Mouse (Mus musculus): ENCODE measurements at regions not wholly inside any gene's neighbourhood (a gene's known extent, or its start where the extent isn't known, plus 50 kb on each side); places are given as distances from the start of the nearest gene placed in this dataset.

- DNase-seq (ENCODE audit: low read depth, low spot score), result no peak
Observed at GRCm38 (mm10) chr4:127756238-127756637, 214.5 kb downstream of the CK137956 start.

DNA sequence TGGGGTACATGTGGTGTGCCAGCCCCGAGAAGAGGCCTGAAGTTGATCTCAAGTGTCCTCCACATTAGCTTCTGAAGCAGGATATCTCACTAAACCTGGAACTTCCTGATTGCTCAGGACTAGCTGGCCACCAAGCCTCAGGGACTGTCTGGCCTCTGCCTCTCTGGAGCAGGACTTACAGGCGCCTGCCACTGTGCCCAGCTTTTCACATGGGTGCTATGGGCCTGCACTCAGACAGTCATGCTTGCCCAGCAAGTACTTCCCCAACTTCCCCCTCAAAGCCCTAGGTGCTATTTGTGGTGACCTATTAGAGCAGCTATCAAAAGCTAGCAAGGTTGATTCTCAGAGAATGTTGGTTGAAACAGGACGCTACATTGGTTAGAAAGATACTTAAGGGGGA, 220.0 kb downstream of the CK137956 start:
- no peak for DNase-seq (ENCODE audit: low read depth, low spot score)

DNA sequence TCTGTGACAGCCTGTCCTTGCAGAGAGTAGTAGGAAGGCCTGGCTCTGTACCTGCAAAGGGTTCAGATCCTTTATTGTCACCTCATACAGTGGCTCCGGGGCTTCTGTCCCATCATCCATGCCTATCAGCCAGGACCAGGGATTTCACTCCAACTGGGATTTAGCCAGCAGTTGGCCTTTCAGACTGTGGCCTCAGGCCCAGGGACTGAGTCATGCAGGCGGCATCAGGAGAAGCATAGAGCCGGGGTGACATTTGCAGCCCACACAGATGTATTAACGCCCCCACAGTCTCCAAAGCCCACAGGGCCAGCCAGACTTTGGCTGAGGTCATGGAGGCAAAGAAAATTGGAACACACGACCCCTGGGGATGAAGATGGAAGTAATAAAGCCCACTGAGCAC, 222.9 kb downstream of the CK137956 start:
- no peak for DNase-seq (ENCODE audit: low read depth, low spot score)

DNA sequence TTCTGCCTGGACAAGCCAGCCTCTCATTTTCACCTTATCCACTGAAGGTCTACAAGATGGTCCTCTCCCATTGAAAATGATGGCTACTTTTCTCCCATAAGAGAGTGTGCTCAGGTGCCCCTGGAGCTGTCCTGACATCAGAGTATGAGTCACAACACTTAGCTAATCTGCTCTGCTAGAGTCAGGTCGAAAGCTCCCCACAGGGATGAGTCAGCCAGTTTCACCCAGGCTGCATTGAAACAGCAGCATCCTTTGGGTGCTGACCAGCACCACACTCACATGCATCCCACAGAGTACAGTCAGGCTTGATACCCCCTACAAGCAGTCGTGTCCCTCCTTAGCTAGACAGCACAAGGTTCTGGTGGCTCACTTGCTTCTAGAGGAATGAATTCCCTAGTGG, 234.0 kb downstream of the CK137956 start:
- no peak for DNase-seq (ENCODE audit: low read depth, low spot score)

- DNase-seq (ENCODE audit: low read depth, low spot score), result no peak
Observed at GRCm38 (mm10) chr4:127736151-127736550, 234.6 kb downstream of the CK137956 start.

DNA sequence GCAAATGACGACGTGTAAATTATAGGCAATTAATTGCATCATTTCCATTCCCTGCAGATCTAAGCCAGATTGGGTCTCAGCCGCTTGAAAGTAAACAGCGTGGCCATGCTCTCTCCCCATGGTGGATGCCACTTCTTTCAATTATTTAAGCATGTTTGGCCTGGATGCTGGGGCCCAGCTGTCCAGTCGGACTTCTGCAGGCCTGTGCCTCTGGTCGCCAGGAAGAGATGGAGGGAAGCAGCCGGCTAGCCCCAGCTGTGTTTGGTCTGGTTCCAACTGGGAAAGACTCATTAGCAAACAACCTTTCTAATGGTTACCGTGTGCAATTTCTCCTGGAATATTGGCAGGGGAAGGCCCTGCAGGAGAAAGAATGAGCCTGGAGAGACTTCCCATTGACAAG, 236.1 kb downstream of the CK137956 start:
- no peak for DNase-seq (ENCODE audit: low read depth, low spot score)

DNA sequence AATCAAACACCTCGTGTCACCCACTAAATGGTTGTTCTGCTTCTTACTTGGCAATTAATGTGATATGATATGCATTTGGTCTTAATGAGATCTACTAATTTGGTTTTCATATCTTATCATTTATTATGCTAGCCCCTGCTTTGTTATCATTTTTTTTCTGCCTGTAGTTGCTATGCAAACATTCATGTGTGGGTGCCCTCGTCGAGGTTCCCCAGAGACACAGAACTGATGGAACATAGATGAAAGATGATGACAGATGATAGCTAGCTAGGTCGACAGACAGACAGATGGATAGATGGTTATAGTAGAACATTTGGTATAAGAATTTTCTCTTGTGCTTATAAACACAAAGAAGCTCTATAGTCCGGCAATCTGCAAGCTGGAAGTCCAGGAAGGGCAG, 252.1 kb downstream of the CK137956 start:
- DNase-seq (ENCODE audit: low read depth, low spot score), result no peak

DNA sequence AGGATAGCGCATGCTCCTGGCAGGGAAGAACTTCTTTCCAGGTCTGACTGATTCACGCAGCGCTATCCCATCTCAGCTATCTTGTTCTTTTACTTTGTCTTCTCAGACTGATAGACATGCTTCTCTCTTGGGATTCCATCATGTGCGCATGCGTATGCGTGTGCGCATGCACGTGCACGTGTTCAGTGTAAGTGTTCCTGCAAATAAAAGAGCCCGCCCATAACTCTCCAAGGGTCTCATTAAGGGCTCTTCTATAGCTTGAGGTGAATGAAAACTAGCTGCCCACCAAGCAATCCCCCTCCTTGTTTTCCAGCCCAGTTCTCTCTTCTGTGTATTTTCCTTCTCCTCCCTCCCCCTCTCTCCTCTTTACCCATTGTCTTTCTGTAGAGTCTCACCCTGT, 258.5 kb downstream of the CK137956 start:
- DNase-seq (ENCODE audit: low read depth, low spot score), result no peak

GRCm38 (mm10) chr4:127710816-127711215, 259.9 kb downstream of the CK137956 start:
- no peak for DNase-seq (ENCODE audit: low read depth, low spot score)

DNA sequence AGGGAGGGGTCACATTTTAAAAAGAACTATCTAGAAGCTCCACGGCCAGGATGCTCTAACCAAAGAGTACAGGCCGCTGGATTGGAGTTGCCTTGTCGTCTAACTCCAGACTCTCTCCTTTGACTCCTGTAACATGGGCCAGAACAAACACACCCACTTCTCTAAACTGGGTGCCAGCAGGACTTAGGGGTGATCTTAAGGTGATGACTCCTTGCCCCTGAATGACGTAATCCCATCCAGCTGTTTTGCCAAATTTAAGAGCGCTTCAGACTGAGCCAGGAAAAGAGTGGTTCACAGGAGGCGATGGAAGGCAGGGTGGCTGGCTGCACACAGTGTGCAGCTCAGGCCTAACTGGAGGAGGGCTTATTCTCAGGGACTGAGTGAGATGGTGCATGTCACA, 261.0 kb downstream of the CK137956 start:
- no peak for DNase-seq (ENCODE audit: low read depth, low spot score)

GRCm38 (mm10) chr4:127708186-127708585, 262.6 kb downstream of the CK137956 start:
- DNase-seq (ENCODE audit: low read depth, low spot score), result no peak

- no peak for DNase-seq (ENCODE audit: low read depth, low spot score)
Observed at GRCm38 (mm10) chr4:127707126-127707525, 263.6 kb downstream of the CK137956 start.

GRCm38 (mm10) chr4:127701651-127702050, 269.1 kb downstream of the CK137956 start:
- no peak for DNase-seq (ENCODE audit: low read depth, low spot score)

GRCm38 (mm10) chr4:127689986-127690385, 280.8 kb downstream of the CK137956 start:
- DNase-seq (ENCODE audit: low read depth, low spot score), result no peak

GRCm38 (mm10) chr4:127685021-127685420, 285.7 kb downstream of the CK137956 start:
- DNase-seq (ENCODE audit: low read depth, low spot score), result no peak

- no peak for DNase-seq (ENCODE audit: low read depth, low spot score)
Observed at GRCm38 (mm10) chr4:127679391-127679790, 291.4 kb downstream of the CK137956 start.

GRCm38 (mm10) chr4:127678437-127678836, 292.3 kb downstream of the CK137956 start:
- no peak for DNase-seq (ENCODE audit: low read depth, low spot score)

GRCm38 (mm10) chr4:127675745-127676315, 294.9 kb downstream of the CK137956 start:
- DNase-seq (ENCODE audit: low read depth, low spot score), result peak; percentile 60

GRCm38 (mm10) chr4:127659950-127660349, 302.0 kb upstream of the Gjb5 start:
- DNase-seq (ENCODE audit: low read depth, low spot score), result no peak

GRCm38 (mm10) chr4:127651601-127652000, 293.6 kb upstream of the Gjb5 start:
- no peak for DNase-seq (ENCODE audit: low read depth, low spot score)

- peak; percentile 27 for DNase-seq (ENCODE audit: low read depth, low spot score)
Observed at GRCm38 (mm10) chr4:127648011-127648410, 290.0 kb upstream of the Gjb5 start.

GRCm38 (mm10) chr4:127647189-127647588, 289.2 kb upstream of the Gjb5 start:
- DNase-seq (ENCODE audit: low read depth, low spot score), result no peak

GRCm38 (mm10) chr4:127640251-127641085, 282.5 kb upstream of the Gjb5 start:
- DNase-seq (ENCODE audit: low read depth, low spot score), result peak; percentile 79
